Mouse (Mus musculus): ENCODE results near the gene Ppp4r2.
"Not testable (repeated sequence)": the region's sequence is repeated elsewhere in the genome, so short reads cannot be mapped to it uniquely, and the experiment has no call there.

Ppp4r2 gene

GRCm38 (mm10) chr6:100831188-100831587 is 2.2 kb upstream of the Ppp4r2 start:
- DNase-seq (ENCODE audit: extremely low spot score, low spot score) = no peak

- no peak for DNase-seq (ENCODE audit: extremely low spot score, low spot score)
These were observed 1.7 kb upstream of the Ppp4r2 start for GRCm38 (mm10) chr6:100831751-100832150.

GRCm38 (mm10) chr6:100833811-100834481 is 524 bp downstream of the Ppp4r2 start:
- peak; percentile 78 for DNase-seq (ENCODE audit: extremely low spot score, low spot score)

GRCm38 (mm10) chr6:100834489-100835160 is 1.2 kb downstream of the Ppp4r2 start:
- peak; percentile 21 for DNase-seq (ENCODE audit: extremely low spot score, low spot score)

- no peak for DNase-seq (ENCODE audit: extremely low spot score, low spot score)
These were observed 11.6 kb downstream of the Ppp4r2 start for GRCm38 (mm10) chr6:100845058-100845457.

GRCm38 (mm10) chr6:100847264-100847663 is 13.8 kb downstream of the Ppp4r2 start:
- no peak for DNase-seq (ENCODE audit: extremely low spot score, low spot score)

- DNase-seq (ENCODE audit: extremely low spot score, low spot score) = no peak
These were observed 15.4 kb downstream of the Ppp4r2 start for GRCm38 (mm10) chr6:100848682-100849375.

GRCm38 (mm10) chr6:100850671-100851081 is 17.3 kb downstream of the Ppp4r2 start:
- DNase-seq (ENCODE audit: extremely low spot score, low spot score) = no peak

- no peak for DNase-seq (ENCODE audit: extremely low spot score, low spot score)
These were observed 17.7 kb downstream of the Ppp4r2 start for GRCm38 (mm10) chr6:100851083-100851482.

GRCm38 (mm10) chr6:100865321-100865720 is 31.9 kb downstream of the Ppp4r2 start:
- DNase-seq (ENCODE audit: extremely low spot score, low spot score) = no peak

GRCm38 (mm10) chr6:100865788-100866187 is 32.4 kb downstream of the Ppp4r2 start:
- not testable (repeated sequence) for DNase-seq (ENCODE audit: extremely low spot score, low spot score)

- not testable (repeated sequence) for DNase-seq (ENCODE audit: extremely low spot score, low spot score)
These were observed 32.8 kb downstream of the Ppp4r2 start for GRCm38 (mm10) chr6:100866246-100866645.

- no peak for DNase-seq (ENCODE audit: extremely low spot score, low spot score)
These were observed 35.4 kb downstream of the Ppp4r2 start for GRCm38 (mm10) chr6:100868863-100869262.

GRCm38 (mm10) chr6:100869909-100870308 is 36.5 kb downstream of the Ppp4r2 start:
- DNase-seq (ENCODE audit: extremely low spot score, low spot score) = no peak

- DNase-seq (ENCODE audit: extremely low spot score, low spot score) = no peak
These were observed 39.8 kb downstream of the Ppp4r2 start for GRCm38 (mm10) chr6:100873191-100873590.

- peak; percentile 57 for DNase-seq (ENCODE audit: extremely low spot score, low spot score)
These were observed 42.6 kb downstream of the Ppp4r2 start for GRCm38 (mm10) chr6:100875862-100876623.

GRCm38 (mm10) chr6:100876624-100877017 is 43.2 kb downstream of the Ppp4r2 start:
- DNase-seq (ENCODE audit: extremely low spot score, low spot score) = no peak

- no peak for DNase-seq (ENCODE audit: extremely low spot score, low spot score)
These were observed 45.1 kb downstream of the Ppp4r2 start for GRCm38 (mm10) chr6:100878546-100878945.

- DNase-seq (ENCODE audit: extremely low spot score, low spot score) = no peak
These were observed 46.2 kb downstream of the Ppp4r2 start for GRCm38 (mm10) chr6:100879607-100880006.

GRCm38 (mm10) chr6:100881657-100882056 is 48.2 kb downstream of the Ppp4r2 start:
- no peak for DNase-seq (ENCODE audit: extremely low spot score, low spot score)

- DNase-seq (ENCODE audit: extremely low spot score, low spot score) = peak; percentile 88
These were observed 49.2 kb downstream of the Ppp4r2 start for GRCm38 (mm10) chr6:100882381-100883213.
